ENCODE assay signal across 8 mouse cellular contexts in the genomic region with DNA sequence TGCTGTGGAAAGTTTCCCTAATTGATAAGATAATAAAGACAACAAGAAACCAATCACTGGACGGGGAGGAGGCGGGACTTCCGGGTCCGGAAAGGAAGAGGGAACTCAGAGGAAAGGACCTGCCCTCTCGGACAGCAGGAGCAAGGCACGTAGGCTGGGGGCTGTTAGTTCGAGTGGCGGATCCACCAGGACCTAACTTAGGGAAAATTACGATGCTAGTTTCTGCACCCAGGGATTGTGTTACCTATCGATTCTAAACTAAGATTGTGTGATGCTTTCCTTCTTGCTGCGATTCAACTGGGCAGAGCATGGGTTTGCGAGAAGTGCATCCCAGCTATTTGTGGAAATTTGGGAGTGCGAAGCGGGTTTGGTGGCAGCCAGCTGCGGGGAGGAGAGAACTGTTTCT.
DNase-seq lines count a peak whose midpoint lies in the region; ATAC-seq and TF ChIP-seq lines count a peak whose summit lies in the region.

No protein-coding gene starts in this region.

- H3K9me3 ChIP-seq in heart, embryonic 14.5 days (ENCODE audit: control insufficient read depth, low read length) = no peaks in the 10 kb centered on the region
- no peaks in the 10 kb centered on the region for H3K9me3 ChIP-seq in liver, embryonic 15.5 days (replicated peaks)
- H3K9me3 ChIP-seq in stomach, embryonic 16.5 days (replicated peaks; ENCODE audit: control insufficient read depth, low read length) = no peaks in the 10 kb centered on the region

- peak; percentile 13 for DNase-seq in c-Kit-negative CD71-positive TER-119-positive erythroid progenitor cells, embryonic 14.5 days (ENCODE audit: low read depth, low spot score)
- peak; percentile 56 for DNase-seq in fibroblast of lung, adult 2 months (ENCODE audit: low read depth)
- peak; percentile 84 for DNase-seq in kidney, postnatal 10 days
- peak; percentile 83 for DNase-seq in neural tube, embryonic 10.5 days (ENCODE audit: extremely low spot score, low spot score)

- H3ac ChIP-seq in C2C12 (ENCODE audit: control insufficient read depth, insufficient read length, low read depth) = no peak overlapping the region

- peak overlapping the region; percentile 21 for H3K4me3 ChIP-seq in C2C12 (ENCODE audit: insufficient read depth, poor library complexity, severe bottlenecking)
- H3K4me3 ChIP-seq in heart, embryonic 14.5 days (ENCODE audit: control insufficient read depth in 1 of 2, insufficient read depth in 1 of 2, low read depth in 1 of 2, low read length in 2 of 2) = peak overlapping the region; percentile 66 to 75
- peak overlapping the region; percentile 58 for H3K4me3 ChIP-seq in liver, embryonic 15.5 days (replicated peaks)
- H3K4me3 ChIP-seq in stomach, embryonic 16.5 days (replicated peaks; ENCODE audit: low read length) = peak overlapping the region; percentile 66

- TF ChIP-seq CTCF in C2C12 (IDR thresholded peaks at IDR 0.05; ENCODE audit: control insufficient read depth, insufficient read depth, insufficient read length) = no peak

- no peaks in the 10 kb centered on the region for H3K36me3 ChIP-seq in C2C12 (ENCODE audit: control insufficient read depth, insufficient read depth)
- H3K36me3 ChIP-seq in heart, embryonic 14.5 days (ENCODE audit: control insufficient read depth, insufficient read depth, low read length) = no peaks in the 10 kb centered on the region
- no peaks in the 10 kb centered on the region for H3K36me3 ChIP-seq in liver, embryonic 15.5 days (replicated peaks)
- no peaks in the 10 kb centered on the region for H3K36me3 ChIP-seq in stomach, embryonic 16.5 days (ENCODE audit: control insufficient read depth, insufficient read depth, low read length)

- 3% methylated on average over 15 of the region's 15 CpGs for WGBS in heart, embryonic 14.5 days
- WGBS in liver, embryonic 15.5 days (ENCODE audit: insufficient replicate concordance) = 3% methylated on average over 15 of the region's 15 CpGs
- WGBS in stomach, embryonic 16.5 days = 2% methylated on average over 15 of the region's 15 CpGs

- no peaks in the 10 kb centered on the region for H3K79me3 ChIP-seq in C2C12 (ENCODE audit: low read depth)

- no peaks in the 10 kb centered on the region for H3K27me3 ChIP-seq in C2C12 (ENCODE audit: control insufficient read depth, insufficient read depth, insufficient read length)
- no peaks in the 10 kb centered on the region for H3K27me3 ChIP-seq in heart, embryonic 14.5 days (ENCODE audit: control insufficient read depth, insufficient read depth, low read length)
- no peaks in the 10 kb centered on the region for H3K27me3 ChIP-seq in liver, embryonic 15.5 days
- no peaks in the 10 kb centered on the region for H3K27me3 ChIP-seq in stomach, embryonic 16.5 days (ENCODE audit: control insufficient read depth, insufficient read depth, low read length)

- peak overlapping the region; percentile 53 to 58; a peak in 3 of 4 replicates for H3K27ac ChIP-seq in heart, embryonic 14.5 days (replicated peaks in 1 of 2; ENCODE audit: control insufficient read depth in 1 of 2, insufficient read depth in 1 of 2, low read depth in 2 of 2, low read length in 2 of 2)
- H3K27ac ChIP-seq in liver, embryonic 15.5 days (replicated peaks) = no peak overlapping the region
- H3K27ac ChIP-seq in stomach, embryonic 16.5 days (ENCODE audit: low read length) = peak overlapping the region; percentile 39; the same call in 1 of the 2 replicates

- H3K9ac ChIP-seq in heart, embryonic 14.5 days (ENCODE audit: low read length) = peak overlapping the region; percentile 73
- H3K9ac ChIP-seq in liver, embryonic 15.5 days = peak overlapping the region; percentile 51
- H3K9ac ChIP-seq in stomach, embryonic 16.5 days (ENCODE audit: low read length) = peak overlapping the region; percentile 83

- no peaks in the 10 kb centered on the region for H3K79me2 ChIP-seq in C2C12 (ENCODE audit: control insufficient read depth, insufficient read depth)

- H3K4me2 ChIP-seq in heart, embryonic 14.5 days (ENCODE audit: low read length) = peak overlapping the region; percentile 97
- H3K4me2 ChIP-seq in liver, embryonic 15.5 days = peak overlapping the region; percentile 76
- H3K4me2 ChIP-seq in stomach, embryonic 16.5 days (ENCODE audit: low read depth, low read length) = peak overlapping the region; percentile 85

- ATAC-seq in heart, embryonic 14.5 days (ENCODE audit: insufficient number of reproducible peaks, insufficient read depth, low FRiP score, low read depth) = 0 out of 2 replicates have a peak, but pooled peaks have one; percentile 38
- peak; percentile 31 for ATAC-seq in liver, embryonic 15.5 days (ENCODE audit: insufficient read depth)
- peak; percentile 66; the same call in 1 of the 2 replicates for ATAC-seq in stomach, embryonic 16.5 days (ENCODE audit: insufficient read depth, low FRiP score)

- H3K4me1 ChIP-seq in heart, embryonic 14.5 days (ENCODE audit: control insufficient read depth in 2 of 2, insufficient read depth in 2 of 2, low read length in 2 of 2) = peaks cover 4 to 14% of the 10 kb centered on the region in 2 experiments; a peak in 3 of 4 replicates
- no peaks in the 10 kb centered on the region; the same call in 1 of the 2 replicates for H3K4me1 ChIP-seq in liver, embryonic 15.5 days (replicated peaks)
- H3K4me1 ChIP-seq in stomach, embryonic 16.5 days (ENCODE audit: control insufficient read depth, insufficient read depth, low read length) = no peaks in the 10 kb centered on the region

TF ChIP-seq in C2C12, 6 proteins besides CTCF, POLR2A, EP300 and RAD21:
- TF ChIP-seq FOSL1 (IDR thresholded peaks at IDR 0.05; ENCODE audit: insufficient read depth, low read length, poor library complexity, severe bottlenecking) = no peak
- no peak for TF ChIP-seq MYOD1 (IDR thresholded peaks at IDR 0.05; ENCODE audit: control insufficient read depth, insufficient read length, low read depth)
- TF ChIP-seq MAX (IDR thresholded peaks at IDR 0.05) = no peak
- no peak for TF ChIP-seq USF1 (IDR thresholded peaks at IDR 0.05; ENCODE audit: low read depth)
- TF ChIP-seq CEBPB (IDR thresholded peaks at IDR 0.05; ENCODE audit: low read depth) = no peak
- TF ChIP-seq MYOG (IDR thresholded peaks at IDR 0.05; ENCODE audit: control insufficient read depth, extremely low read depth, insufficient read length) = no peak

Comparison
In these comparisons a context has a peak if more than half of its experiments do, and no peak if none do; other contexts are left out.
1. DNase-seq: peak in every context shown above with its lines; median percentile 84 in kidney, postnatal 10 days; 83 in neural tube, embryonic 10.5 days; 56 in fibroblast of lung, adult 2 months; 13 in c-Kit-negative CD71-positive TER-119-positive erythroid progenitor cells, embryonic 14.5 days.